Mouse (Mus musculus) forelimb bud, embryonic 11.5 days (tissue): Measurements from ENCODE around the gene Lrrc7.

ENCODE experiments used
- DNase-seq: peaks from one replicate; pipeline ENCODE4 v3.0.0-alpha.2; 2012; ENCODE audit warnings: low read depth, low spot score

The Lrrc7 gene

GRCm38 (mm10) chr3:158561987-158562360 is at the start of gene Lrrc7:
TSS of gene Lrrc7 (minus strand) at chr3:158562221.
- peak; percentile 59 for DNase-seq

GRCm38 (mm10) chr3:158607065-158607464 is 45.0 kb upstream of the Lrrc7 start:
- DNase-seq: no peak

- DNase-seq: no peak
Observed at GRCm38 (mm10) chr3:158605274-158605673, 43.3 kb upstream of the Lrrc7 start.

- no peak for DNase-seq
Observed at GRCm38 (mm10) chr3:158561256-158561986, 600 bp downstream of the Lrrc7 start.

GRCm38 (mm10) chr3:158560891-158561255 is 1.1 kb downstream of the Lrrc7 start:
- peak; percentile 7 for DNase-seq

GRCm38 (mm10) chr3:158559691-158560650 is 2.0 kb downstream of the Lrrc7 start:
- peak; percentile 16 for DNase-seq

GRCm38 (mm10) chr3:158559131-158559658 is 2.8 kb downstream of the Lrrc7 start:
- no peak for DNase-seq

GRCm38 (mm10) chr3:158558631-158559030 is 3.4 kb downstream of the Lrrc7 start:
- no peak for DNase-seq

GRCm38 (mm10) chr3:158554280-158554679 is 7.7 kb downstream of the Lrrc7 start:
- DNase-seq: no peak

- DNase-seq: no peak
Observed at GRCm38 (mm10) chr3:158552105-158552504, 9.9 kb downstream of the Lrrc7 start.

GRCm38 (mm10) chr3:158543481-158543880 is 18.5 kb downstream of the Lrrc7 start:
- DNase-seq: no peak

- peak; percentile 23 for DNase-seq
Observed at GRCm38 (mm10) chr3:158532859-158533258, 29.2 kb downstream of the Lrrc7 start.

GRCm38 (mm10) chr3:158528471-158528870 is 33.5 kb downstream of the Lrrc7 start:
- no peak for DNase-seq

GRCm38 (mm10) chr3:158493730-158494129 is 68.3 kb downstream of the Lrrc7 start:
- DNase-seq: no peak

- no peak for DNase-seq
Observed at GRCm38 (mm10) chr3:158479677-158480076, 82.3 kb downstream of the Lrrc7 start.

GRCm38 (mm10) chr3:158400600-158400999 is 161.4 kb downstream of the Lrrc7 start:
- no peak for DNase-seq

- DNase-seq: no peak
Observed at GRCm38 (mm10) chr3:158391534-158391933, 170.5 kb downstream of the Lrrc7 start.

- DNase-seq: no peak
Observed at GRCm38 (mm10) chr3:158388076-158388454, 174.0 kb downstream of the Lrrc7 start.

GRCm38 (mm10) chr3:158387413-158388075 is 174.5 kb downstream of the Lrrc7 start:
- DNase-seq: no peak

- DNase-seq: no peak
Observed at GRCm38 (mm10) chr3:158386848-158387247, 175.2 kb downstream of the Lrrc7 start.

- peak; percentile 21 for DNase-seq
Observed at GRCm38 (mm10) chr3:158375885-158376284, 186.1 kb downstream of the Lrrc7 start.

GRCm38 (mm10) chr3:158369169-158369568 is 192.9 kb downstream of the Lrrc7 start:
- DNase-seq: no peak
